Mouse (Mus musculus): ENCODE measurements around the gene Psmd9.
A peak's percentile ranks its signal among the peaks of the same experiment; 100 is the strongest.
"Not testable (repeated sequence)": the region's sequence is repeated elsewhere in the genome, so short reads cannot be mapped to it uniquely, and the experiment has no call there.

The Psmd9 gene

GRCm38 (mm10) chr5:123192606-123193150 lies 23.5 kb downstream of the Psmd9 start:
- no peak for DNase-seq (ENCODE audit: low read depth, low spot score)

- DNase-seq (ENCODE audit: low read depth, low spot score) = no peak
Measured at GRCm38 (mm10) chr5:123193436-123193835, 24.2 kb downstream of the Psmd9 start.

GRCm38 (mm10) chr5:123194856-123195255 lies 25.6 kb downstream of the Psmd9 start:
- DNase-seq (ENCODE audit: low read depth, low spot score) = no peak

GRCm38 (mm10) chr5:123195500-123196000 lies 26.3 kb downstream of the Psmd9 start:
- no peak for DNase-seq (ENCODE audit: low read depth, low spot score)

GRCm38 (mm10) chr5:123196746-123197145 lies 27.5 kb downstream of the Psmd9 start:
- no peak for DNase-seq (ENCODE audit: low read depth, low spot score)

DNA sequence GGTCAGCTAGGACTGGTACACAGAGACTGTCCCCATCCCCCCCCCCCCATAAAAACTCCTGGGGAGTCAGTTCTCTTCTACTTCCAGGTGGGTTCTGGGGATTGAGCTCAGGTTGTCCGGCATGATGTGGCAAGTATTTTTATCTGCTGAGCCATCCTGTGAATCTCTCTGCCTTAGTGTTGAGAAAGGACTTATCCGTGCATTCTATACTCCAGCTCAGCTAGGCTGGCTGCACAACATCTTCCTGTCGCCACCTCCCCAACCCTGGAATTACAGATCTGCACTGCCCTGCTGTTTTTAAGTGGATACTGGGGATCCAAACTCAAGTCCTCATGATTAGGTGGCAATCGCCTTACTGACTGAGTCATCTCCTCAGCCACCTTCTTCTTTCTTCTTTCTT lies 29.3 kb downstream of the Psmd9 start:
- no peak for DNase-seq (ENCODE audit: low read depth, low spot score)

- not testable (repeated sequence) for DNase-seq (ENCODE audit: low read depth, low spot score)
Measured at GRCm38 (mm10) chr5:123200816-123201522, 31.8 kb downstream of the Psmd9 start.

DNA sequence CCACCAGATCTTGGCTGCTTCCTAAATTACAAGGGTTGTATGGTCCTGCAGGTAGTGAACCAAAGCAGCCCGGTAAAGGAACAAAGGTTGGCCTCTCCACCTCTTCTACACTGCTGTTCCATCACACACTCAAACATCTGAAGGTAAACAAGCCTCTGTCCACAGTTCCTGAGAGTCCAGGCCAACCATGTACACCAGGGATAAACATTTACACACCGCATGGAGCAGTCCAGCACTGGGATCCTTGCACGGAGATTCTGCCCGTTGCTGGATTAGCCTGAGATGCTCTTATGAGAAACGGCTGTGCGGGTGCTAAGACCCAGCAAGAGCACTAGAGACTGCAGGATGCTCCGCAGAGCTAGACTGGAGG lies 32.3 kb downstream of the Psmd9 start:
- DNase-seq (ENCODE audit: low read depth, low spot score) = no peak

- no peak for DNase-seq (ENCODE audit: low read depth, low spot score)
Measured at GRCm38 (mm10) chr5:123201987-123202386, 32.8 kb downstream of the Psmd9 start.

GRCm38 (mm10) chr5:123202771-123203170 lies 33.6 kb downstream of the Psmd9 start:
- DNase-seq (ENCODE audit: low read depth, low spot score) = not testable (repeated sequence)

DNA sequence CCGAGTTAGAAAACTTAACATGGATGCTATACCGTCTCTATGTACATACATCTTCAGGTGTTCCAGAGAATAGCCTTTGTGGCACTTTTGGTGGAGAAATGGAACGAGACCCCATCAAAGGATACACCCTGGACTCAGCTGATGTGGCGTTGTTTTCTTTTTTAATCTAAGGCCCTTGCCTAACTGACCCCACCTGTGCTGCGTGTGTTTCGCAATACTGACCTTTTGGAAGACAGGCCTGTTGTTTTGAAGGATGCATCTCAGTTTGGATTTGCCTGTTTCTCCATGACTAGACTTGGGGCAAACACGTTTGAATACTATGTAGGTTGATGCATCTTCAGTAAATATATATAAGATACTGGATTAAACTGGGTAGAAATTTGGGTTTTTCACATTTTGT lies 34.4 kb downstream of the Psmd9 start:
- not testable (repeated sequence) for DNase-seq (ENCODE audit: low read depth, low spot score)

- not testable (repeated sequence) for DNase-seq (ENCODE audit: low read depth, low spot score)
Measured at GRCm38 (mm10) chr5:123222346-123223050, 53.3 kb downstream of the Psmd9 start.

GRCm38 (mm10) chr5:123223051-123223410 lies 53.8 kb downstream of the Psmd9 start:
- DNase-seq (ENCODE audit: low read depth, low spot score) = no peak

- not testable (repeated sequence) for DNase-seq (ENCODE audit: low read depth, low spot score)
Measured at GRCm38 (mm10) chr5:123223861-123224260, 54.6 kb downstream of the Psmd9 start.

DNA sequence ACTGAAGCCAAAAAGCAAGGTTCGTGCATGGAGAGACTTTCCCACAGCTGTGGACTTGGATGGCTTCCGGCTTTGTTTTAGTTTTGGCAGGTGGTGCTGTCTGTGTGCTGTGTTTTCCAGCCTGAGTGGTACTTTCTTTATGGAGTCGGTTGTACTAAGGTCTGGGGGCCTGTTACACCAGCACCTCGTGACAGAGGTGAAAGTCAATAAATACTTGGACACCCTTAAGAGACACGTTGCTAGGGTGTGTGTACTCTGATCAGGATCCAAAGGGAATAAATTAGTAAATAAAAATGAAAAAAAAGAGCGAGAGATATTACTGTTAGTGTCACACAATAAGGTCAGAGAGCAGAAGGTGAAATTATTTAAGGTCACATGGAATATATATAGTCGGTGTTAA lies 57.6 kb downstream of the Psmd9 start:
- DNase-seq (ENCODE audit: low read depth, low spot score) = no peak

GRCm38 (mm10) chr5:123227762-123228523 lies 58.7 kb downstream of the Psmd9 start:
- DNase-seq (ENCODE audit: low read depth, low spot score) = peak; percentile 87

- DNase-seq (ENCODE audit: low read depth, low spot score) = no peak
Measured at GRCm38 (mm10) chr5:123228524-123228922, 59.3 kb downstream of the Psmd9 start.

- no peak for DNase-seq (ENCODE audit: low read depth, low spot score)
Measured at GRCm38 (mm10) chr5:123229296-123229695, 60.1 kb downstream of the Psmd9 start.

- DNase-seq (ENCODE audit: low read depth, low spot score) = no peak
Measured at GRCm38 (mm10) chr5:123232180-123232579, 63.0 kb downstream of the Psmd9 start.

GRCm38 (mm10) chr5:123235731-123236130 lies 66.5 kb downstream of the Psmd9 start:
- DNase-seq (ENCODE audit: low read depth, low spot score) = no peak

DNA sequence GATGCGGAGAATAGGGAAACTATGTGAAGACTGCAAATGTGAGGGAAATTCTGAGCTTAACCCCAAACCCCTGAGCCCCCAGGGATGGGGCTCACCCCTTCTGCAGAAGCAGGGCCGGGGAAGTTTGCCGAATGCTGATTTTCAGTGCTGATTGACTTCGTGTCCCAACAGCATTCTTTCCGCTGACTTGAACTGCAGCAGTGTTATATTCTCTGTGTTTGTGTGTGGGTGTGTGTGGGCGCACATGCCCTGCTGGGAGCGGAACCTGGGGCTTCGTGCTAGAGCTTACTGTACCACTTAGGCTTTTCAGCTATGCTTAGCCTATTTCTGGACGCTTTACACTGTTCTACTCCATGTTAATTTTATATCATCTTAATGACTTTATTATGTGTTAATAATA lies 67.2 kb downstream of the Psmd9 start:
- DNase-seq (ENCODE audit: low read depth, low spot score) = no peak

- DNase-seq (ENCODE audit: low read depth, low spot score) = no peak
Measured at GRCm38 (mm10) chr5:123239501-123239900, 70.3 kb downstream of the Psmd9 start.
